Mouse (Mus musculus) stomach, embryonic 15.5 days (tissue): ENCODE measurements around the gene Cacna2d3. TPM values are rescaled to one million over a fixed set of nuclear protein-coding genes. Genes with fewer than 3 reads are reported as not detected.

Source experiments
- ATAC-seq: fragments of 200-750 bp; cut with Nextera tagmentation; 2 replicates; pipeline ENCODE4 v1.8.0; 2017; ENCODE audit warnings: low read depth, moderate number of reproducible peaks, moderate TSS enrichment; ENCODE audit not compliant: insufficient read depth, low FRiP score
- H3K27ac ChIP-seq: fragments of 300-500 bp; sonication (generic); 2 replicates; pipeline ENCODE4 v1.5.1; 2015; ENCODE audit warnings: mild to moderate bottlenecking, inconsistent platforms
- H3K27me3 ChIP-seq: fragments of 300-500 bp; sonication (generic); replicated peaks from 2 replicates; pipeline ENCODE4 v1.6.1; 2015; ENCODE audit warnings: inconsistent platforms
- H3K36me3 ChIP-seq: fragments of 300-500 bp; sonication (generic); 2 replicates; pipeline ENCODE4 v1.6.1; 2015; ENCODE audit warnings: inconsistent platforms
- H3K4me1 ChIP-seq: fragments of 300-500 bp; sonication (generic); 2 replicates; pipeline ENCODE4 v1.6.1; 2015; ENCODE audit warnings: inconsistent platforms
- H3K4me2 ChIP-seq: fragments of 300-500 bp; sonication (generic); 2 replicates; pipeline ENCODE4 v1.6.1; 2015; ENCODE audit warnings: mild to moderate bottlenecking, inconsistent platforms
- H3K4me3 ChIP-seq: fragments of 300-500 bp; sonication (generic); replicated peaks from 2 replicates; pipeline ENCODE4 v1.5.1; 2015; ENCODE audit warnings: inconsistent platforms
- H3K9ac ChIP-seq: fragments of 300-500 bp; sonication (generic); 2 replicates; pipeline ENCODE4 v1.6.1; 2015; ENCODE audit warnings: inconsistent platforms
- H3K9me3 ChIP-seq: fragments of 300-500 bp; sonication (generic); 2 replicates; pipeline ENCODE4 v1.6.1; 2016; ENCODE audit warnings: inconsistent platforms
- WGBS: fragments of 180-500 bp; shearing (Covaris S2); methylation state at CpG from one replicate; pipeline ENCODE4 v1.1.7; 2015; 5-methylcytosine and 5-hydroxymethylcytosine counted together
- polyA plus RNA-seq: library from polyadenylated mRNA; unstranded; fragments of >200 nt; fragmentation: Nextera tagmentation; extraction: Ambion mirVana; gene quantifications from 2 replicates; pipeline ENCODE4 v1.2.1, GENCODE M21; 2015

Gene Cacna2d3
- polyA plus RNA-seq, 1 experiment from 2014 or later: 1.6 TPM

- no peak overlapping the region for H3K4me2 ChIP-seq
- no peak overlapping the region for H3K27ac ChIP-seq
- H3K9ac ChIP-seq: no peak overlapping the region
- H3K9me3 ChIP-seq: no peaks in the 10 kb centered on the region
- H3K27me3 ChIP-seq: peaks cover 16% of the 10 kb centered on the region; the same call in 1 of the 2 replicates
- 71% methylated on average over 3 of the region's 3 CpGs for WGBS
- no peaks in the 10 kb centered on the region for H3K4me1 ChIP-seq
- no peak overlapping the region for H3K4me3 ChIP-seq
- H3K36me3 ChIP-seq: no peaks in the 10 kb centered on the region
- no peak for ATAC-seq
Observed at GRCm38 (mm10) chr14:29712621-29713020, 9.0 kb downstream of the Cacna2d3 start.

- H3K27ac ChIP-seq: no peak overlapping the region
- no peaks in the 10 kb centered on the region for H3K36me3 ChIP-seq
- H3K9me3 ChIP-seq: no peaks in the 10 kb centered on the region
- 0 out of 2 replicates have a peak, but pooled peaks cover 13% of the 10 kb centered on the region for H3K27me3 ChIP-seq
- ATAC-seq: no peak
- no peaks in the 10 kb centered on the region for H3K4me1 ChIP-seq
- no peak overlapping the region for H3K9ac ChIP-seq
- H3K4me2 ChIP-seq: no peak overlapping the region
- no peak overlapping the region for H3K4me3 ChIP-seq
- WGBS: 48% methylated on average over 18 of the region's 18 CpGs
Observed at GRCm38 (mm10) chr14:29707561-29708335, 13.9 kb downstream of the Cacna2d3 start.

GRCm38 (mm10) chr14:29702762-29703161, 18.9 kb downstream of the Cacna2d3 start:
- Histone ChIP-seq H3K27ac (no peak overlapping the region), H3K4me1 (no peaks in the 10 kb centered on the region), H3K9ac (no peak overlapping the region), H3K27me3 (0 out of 2 replicates have a peak, but pooled peaks cover 6% of the 10 kb centered on the region), H3K9me3 (no peaks in the 10 kb centered on the region), H3K36me3 (no peaks in the 10 kb centered on the region), H3K4me2 (no peak overlapping the region), H3K4me3 (no peak overlapping the region)
- no peak for ATAC-seq
- WGBS: 43% methylated on average over 5 of the region's 5 CpGs

GRCm38 (mm10) chr14:29696131-29696530, 25.5 kb downstream of the Cacna2d3 start:
- no peak for ATAC-seq
- Histone ChIP-seq H3K27ac (no peak overlapping the region), H3K9me3 (no peaks in the 10 kb centered on the region), H3K4me1 (no peaks in the 10 kb centered on the region), H3K4me3 (no peak overlapping the region), H3K27me3 (0 out of 2 replicates have a peak, but pooled peaks cover 3% of the 10 kb centered on the region), H3K9ac (no peak overlapping the region), H3K4me2 (no peak overlapping the region), H3K36me3 (no peaks in the 10 kb centered on the region)
- WGBS: 6% methylated on average over 3 of the region's 3 CpGs

GRCm38 (mm10) chr14:29672436-29673050, 49.1 kb downstream of the Cacna2d3 start:
- ATAC-seq: no peak
- H3K36me3 ChIP-seq: no peaks in the 10 kb centered on the region
- H3K4me2 ChIP-seq: no peak overlapping the region
- no peak overlapping the region for H3K4me3 ChIP-seq
- 38% methylated on average over 1 of the region's 1 CpGs for WGBS
- H3K9me3 ChIP-seq: no peaks in the 10 kb centered on the region
- no peak overlapping the region for H3K27ac ChIP-seq
- no peak overlapping the region for H3K9ac ChIP-seq
- no peaks in the 10 kb centered on the region for H3K27me3 ChIP-seq
- H3K4me1 ChIP-seq: no peaks in the 10 kb centered on the region

- no peak overlapping the region for H3K27ac ChIP-seq
- H3K36me3 ChIP-seq: no peaks in the 10 kb centered on the region
- no peak overlapping the region for H3K4me3 ChIP-seq
- 78% methylated on average over 5 of the region's 5 CpGs for WGBS
- H3K9me3 ChIP-seq: no peaks in the 10 kb centered on the region
- no peak for ATAC-seq
- no peaks in the 10 kb centered on the region for H3K4me1 ChIP-seq
- H3K4me2 ChIP-seq: no peak overlapping the region
- no peak overlapping the region for H3K9ac ChIP-seq
- no peaks in the 10 kb centered on the region for H3K27me3 ChIP-seq
Observed at GRCm38 (mm10) chr14:29669826-29670225, 51.8 kb downstream of the Cacna2d3 start.

- H3K36me3 ChIP-seq: no peaks in the 10 kb centered on the region
- H3K27ac ChIP-seq: no peak overlapping the region
- H3K9ac ChIP-seq: no peak overlapping the region
- H3K27me3 ChIP-seq: no peaks in the 10 kb centered on the region
- no peak overlapping the region for H3K4me2 ChIP-seq
- H3K9me3 ChIP-seq: no peaks in the 10 kb centered on the region
- WGBS: 34% methylated on average over 1 of the region's 1 CpGs
- H3K4me3 ChIP-seq: no peak overlapping the region
- H3K4me1 ChIP-seq: no peaks in the 10 kb centered on the region
- no peak for ATAC-seq
Observed at GRCm38 (mm10) chr14:29657006-29657405, 64.7 kb downstream of the Cacna2d3 start.

- Histone ChIP-seq H3K27ac (no peak overlapping the region), H3K9ac (no peak overlapping the region), H3K4me1 (no peaks in the 10 kb centered on the region), H3K4me2 (no peak overlapping the region), H3K27me3 (no peaks in the 10 kb centered on the region), H3K9me3 (no peaks in the 10 kb centered on the region), H3K36me3 (no peaks in the 10 kb centered on the region), H3K4me3 (no peak overlapping the region)
- ATAC-seq: no peak
- WGBS: 79% methylated on average over 5 of the region's 5 CpGs
Observed at GRCm38 (mm10) chr14:29650591-29650990, 71.1 kb downstream of the Cacna2d3 start.

- WGBS: 69% methylated on average over 6 of the region's 6 CpGs
Observed at GRCm38 (mm10) chr14:29648721-29649120, 72.9 kb downstream of the Cacna2d3 start.

GRCm38 (mm10) chr14:29645421-29645820, 76.2 kb downstream of the Cacna2d3 start:
- WGBS: 69% methylated on average over 11 of the region's 11 CpGs

More at GRCm38 (mm10) chr14:29648721-29649120, 72.9 kb downstream of the Cacna2d3 start:
- no peak overlapping the region for H3K4me2 ChIP-seq
- no peak overlapping the region for H3K4me3 ChIP-seq
- no peaks in the 10 kb centered on the region for H3K4me1 ChIP-seq
- no peaks in the 10 kb centered on the region for H3K9me3 ChIP-seq
- ATAC-seq: no peak
- no peaks in the 10 kb centered on the region for H3K36me3 ChIP-seq
- H3K27me3 ChIP-seq: no peaks in the 10 kb centered on the region
- no peak overlapping the region for H3K9ac ChIP-seq
- no peak overlapping the region for H3K27ac ChIP-seq

GRCm38 (mm10) chr14:29643217-29643616, 78.4 kb downstream of the Cacna2d3 start:
- no peak overlapping the region for H3K4me3 ChIP-seq
- H3K4me2 ChIP-seq: no peak overlapping the region
- H3K9ac ChIP-seq: no peak overlapping the region
- H3K9me3 ChIP-seq: no peaks in the 10 kb centered on the region
- WGBS: 71% methylated on average over 4 of the region's 4 CpGs
- H3K27me3 ChIP-seq: no peaks in the 10 kb centered on the region
- H3K27ac ChIP-seq: no peak overlapping the region
- H3K4me1 ChIP-seq: no peaks in the 10 kb centered on the region
- H3K36me3 ChIP-seq: no peaks in the 10 kb centered on the region
- no peak for ATAC-seq

More at GRCm38 (mm10) chr14:29645421-29645820, 76.2 kb downstream of the Cacna2d3 start:
- Histone ChIP-seq H3K4me1 (no peaks in the 10 kb centered on the region), H3K27me3 (no peaks in the 10 kb centered on the region), H3K4me2 (no peak overlapping the region), H3K9me3 (no peaks in the 10 kb centered on the region), H3K36me3 (no peaks in the 10 kb centered on the region), H3K4me3 (no peak overlapping the region), H3K9ac (no peak overlapping the region), H3K27ac (no peak overlapping the region)
- ATAC-seq: no peak

GRCm38 (mm10) chr14:29639266-29639665, 82.4 kb downstream of the Cacna2d3 start:
- Histone ChIP-seq H3K9me3 (no peaks in the 10 kb centered on the region), H3K9ac (no peak overlapping the region), H3K27me3 (no peaks in the 10 kb centered on the region), H3K4me1 (no peaks in the 10 kb centered on the region), H3K36me3 (no peaks in the 10 kb centered on the region), H3K4me3 (no peak overlapping the region), H3K4me2 (no peak overlapping the region), H3K27ac (no peak overlapping the region)
- ATAC-seq: no peak
- WGBS: 60% methylated on average over 3 of the region's 3 CpGs
